Mouse (Mus musculus) ES-Bruce4 (cell line): Measurements from ENCODE around the gene Elobl.

Experiments
- CTCF ChIP-seq: IDR thresholded peaks from one replicate; pipeline ENCODE4 v1.8.1; 2011; ENCODE audit warnings: low read depth, low read length
- EP300 ChIP-seq: IDR thresholded peaks from 2 replicates; pipeline ENCODE4 v1.6.1; 2011; ENCODE audit warnings: low read depth, low read length; ENCODE audit not compliant: insufficient read depth
- POLR2A ChIP-seq: IDR thresholded peaks from one replicate; pipeline ENCODE4 v1.8.1; 2011; ENCODE audit warnings: low read length; ENCODE audit not compliant: insufficient read depth

- no peak for TF ChIP-seq CTCF
- no peak for TF ChIP-seq EP300
- no peak for TF ChIP-seq POLR2A
Observed at GRCm38 (mm10) chr11:88952117-88952516, 14.6 kb downstream of the Elobl start.
